In genomic region chr3:57500846-57501245, GRCm38 (mm10) we compare ENCODE assay signal across 15 mouse cellular contexts.
"Had no signal": no experiment of that assay in that cellular context is flagged by ENCODE, and none has a peak within 500 bp of the region (broad histone marks: within the 10 kb centered on the region; RNA-seq: fewer than 3 reads in every experiment).

No protein-coding gene starts in this region.

- DNase-seq: lung, adult 2 months; lung, postnatal 14 days; lung, postnatal 36 days; right cerebral cortex, postnatal 14 days; thymus, adult 2 months; thymus, postnatal 25 days; thymus, postnatal 4 days had no signal

- H3K27ac ChIP-seq: lung, embryonic 15.5 days; macrophage; midbrain, embryonic 13.5 days; midbrain, embryonic 15.5 days; neural tube, embryonic 12.5 days; stomach, embryonic 15.5 days; stomach, postnatal 0 days had no signal

- H3K4me3 ChIP-seq: lung, embryonic 15.5 days; megakaryocyte, embryonic 14.5 days; midbrain, embryonic 13.5 days; midbrain, embryonic 15.5 days; neural tube, embryonic 12.5 days; stomach, embryonic 15.5 days had no signal

- H3K4me1 ChIP-seq: lung, embryonic 15.5 days; midbrain, embryonic 13.5 days; midbrain, embryonic 15.5 days; neural tube, embryonic 12.5 days; stomach, embryonic 15.5 days had no signal
